Mouse (Mus musculus): ENCODE data around the gene Edil3. TPM values are rescaled to one million over a fixed set of nuclear protein-coding genes. Genes with fewer than 3 reads are reported as not detected.
"Not testable (repeated sequence)": the region's sequence is repeated elsewhere in the genome, so short reads cannot be mapped to it uniquely, and the experiment has no call there.

Edil3 gene
- total RNA-seq, 4 experiments from 2014 or later = 2.4 to 4.7 (median 3.6) TPM

- DNase-seq = no peak
Observed at GRCm38 (mm10) chr13:88972355-88972754, 151.1 kb downstream of the Edil3 start.

- DNase-seq = no peak
Observed at GRCm38 (mm10) chr13:89007696-89008427, 186.6 kb downstream of the Edil3 start.

GRCm38 (mm10) chr13:89012500-89012899 is 191.2 kb downstream of the Edil3 start:
- no peak for DNase-seq

GRCm38 (mm10) chr13:89029817-89030539 is 208.7 kb downstream of the Edil3 start:
- DNase-seq = no peak

GRCm38 (mm10) chr13:89035711-89036110 is 214.4 kb downstream of the Edil3 start:
- DNase-seq = no peak

GRCm38 (mm10) chr13:89041495-89041894 is 220.2 kb downstream of the Edil3 start:
- no peak for DNase-seq

GRCm38 (mm10) chr13:89070132-89070531 is 248.9 kb downstream of the Edil3 start:
- DNase-seq = not testable (repeated sequence)

GRCm38 (mm10) chr13:89076212-89076611 is 254.9 kb downstream of the Edil3 start:
- DNase-seq = no peak

GRCm38 (mm10) chr13:89105889-89106288 is 284.6 kb downstream of the Edil3 start:
- DNase-seq = no peak

GRCm38 (mm10) chr13:89117551-89117950 is 296.3 kb downstream of the Edil3 start:
- no peak for DNase-seq

GRCm38 (mm10) chr13:89119809-89120208 is 298.5 kb downstream of the Edil3 start:
- no peak for DNase-seq

- DNase-seq = no peak
Observed at GRCm38 (mm10) chr13:89122511-89123253, 301.4 kb downstream of the Edil3 start.

GRCm38 (mm10) chr13:89123396-89123795 is 302.1 kb downstream of the Edil3 start:
- no peak for DNase-seq

GRCm38 (mm10) chr13:89146056-89146547 is 324.8 kb downstream of the Edil3 start:
- DNase-seq = no peak

GRCm38 (mm10) chr13:89151878-89152277 is 330.6 kb downstream of the Edil3 start:
- no peak for DNase-seq

GRCm38 (mm10) chr13:89167960-89168359 is 346.7 kb downstream of the Edil3 start:
- DNase-seq = no peak

GRCm38 (mm10) chr13:89170040-89170439 is 348.8 kb downstream of the Edil3 start:
- DNase-seq = no peak

GRCm38 (mm10) chr13:89175154-89175553 is 353.9 kb downstream of the Edil3 start:
- DNase-seq = no peak

GRCm38 (mm10) chr13:89189051-89189450 is 367.8 kb downstream of the Edil3 start:
- DNase-seq = no peak

- DNase-seq = no peak
Observed at GRCm38 (mm10) chr13:89197019-89197418, 375.7 kb downstream of the Edil3 start.

GRCm38 (mm10) chr13:89199275-89199674 is 378.0 kb downstream of the Edil3 start:
- no peak for DNase-seq

- no peak for DNase-seq
Observed at GRCm38 (mm10) chr13:89238104-89238503, 416.8 kb downstream of the Edil3 start.
